Comparison of ENCODE assay signal across 8 mouse cellular contexts in genomic region chr10:39733421-39733930, GRCm38 (mm10). TPM values are rescaled to one million over a fixed set of nuclear protein-coding genes. Genes with fewer than 3 reads are reported as not detected.
DNase-seq lines count a peak whose midpoint lies in the region; ATAC-seq and TF ChIP-seq lines count a peak whose summit lies in the region.

No protein-coding gene starts in this region.

- no peaks in the 10 kb centered on the region for H3K9me3 ChIP-seq in hindbrain, embryonic 15.5 days
- no peaks in the 10 kb centered on the region for H3K9me3 ChIP-seq in neural tube, embryonic 12.5 days

- H3K4me3 ChIP-seq in layer of hippocampus, adult 2 months: peak overlapping the region; percentile 100
- H3K4me3 ChIP-seq in hindbrain, embryonic 15.5 days: peak overlapping the region; percentile 80
- H3K4me3 ChIP-seq in neural tube, embryonic 12.5 days: peak overlapping the region; percentile 89

- ATAC-seq in hindbrain, embryonic 15.5 days (ENCODE audit: low FRiP score, low read depth): no peak
- ATAC-seq in neural tube, embryonic 12.5 days (ENCODE audit: low FRiP score, low read depth): no peak
- ATAC-seq in frontal cortex, adult (ENCODE audit: low TSS enrichment): no peak

- H3K4me1 ChIP-seq in hindbrain, embryonic 15.5 days (replicated peaks): peaks cover 33% of the 10 kb centered on the region
- H3K4me1 ChIP-seq in neural tube, embryonic 12.5 days: peaks cover 18% of the 10 kb centered on the region; the same call in 1 of the 2 replicates

- H3K4me2 ChIP-seq in hindbrain, embryonic 15.5 days: peak overlapping the region; percentile 77
- H3K4me2 ChIP-seq in neural tube, embryonic 12.5 days (replicated peaks): peak overlapping the region; percentile 70

- H3K36me3 ChIP-seq in hindbrain, embryonic 15.5 days: no peaks in the 10 kb centered on the region
- 0 out of 2 replicates have a peak, but pooled peaks cover 3% of the 10 kb centered on the region for H3K36me3 ChIP-seq in neural tube, embryonic 12.5 days

- H3K27ac ChIP-seq in layer of hippocampus, adult 2 months: peak overlapping the region; percentile 98
- peak overlapping the region; percentile 100 for H3K27ac ChIP-seq in hindbrain, embryonic 15.5 days (replicated peaks)
- H3K27ac ChIP-seq in neural tube, embryonic 12.5 days: no peak overlapping the region; the same call in 1 of the 2 replicates

- no peak for TF ChIP-seq CTCF in layer of hippocampus, adult 2 months (conservative IDR thresholded peaks at IDR 0.05)
- TF ChIP-seq CTCF in brain, embryonic 14.5 days (IDR thresholded peaks at IDR 0.05; ENCODE audit: borderline replicate concordance, extremely low read depth, insufficient read depth, insufficient read length): no peak

- no peak for TF ChIP-seq POLR2A in brain, embryonic 14.5 days (IDR thresholded peaks at IDR 0.05; ENCODE audit: borderline replicate concordance, extremely low read depth, insufficient read depth, insufficient read length, poor library complexity, severe bottlenecking)

- peak overlapping the region; percentile 98 for H3K9ac ChIP-seq in hindbrain, embryonic 15.5 days
- H3K9ac ChIP-seq in neural tube, embryonic 12.5 days: peak overlapping the region; percentile 95

- H3K27me3 ChIP-seq in hindbrain, embryonic 15.5 days: no peaks in the 10 kb centered on the region
- no peaks in the 10 kb centered on the region for H3K27me3 ChIP-seq in neural tube, embryonic 12.5 days (replicated peaks)

- 7% methylated on average over 10 of the region's 10 CpGs for WGBS in hindbrain, embryonic 15.5 days
- WGBS in neural tube, embryonic 12.5 days: 14% methylated on average over 10 of the region's 10 CpGs

- no peak for DNase-seq in layer of hippocampus, adult 2 months (ENCODE audit: low spot score in 2 of 2)
- no peak for DNase-seq in layer of hippocampus, postnatal 14 days (ENCODE audit: low spot score in 2 of 2)
- DNase-seq in brain, embryonic 14.5 days (ENCODE audit: low read depth): peak; percentile 46
- no peak for DNase-seq in c-Kit-positive CD71-positive TER-119-positive erythroid progenitor cells, embryonic 14.5 days (ENCODE audit: low spot score)
- DNase-seq in spleen, postnatal 4 days (ENCODE audit: low spot score in 2 of 2): no peak

RNA-seq across cellular contexts. Expression of gene Rev3l, which starts 1.6 kb away (rescaled TPM):
- 10 to 100 TPM; 39.4 to 41.1 TPM for total RNA-seq in layer of hippocampus, adult 2 months (2021)
- total RNA-seq in layer of hippocampus, postnatal 14 days (2021): 10 to 100 TPM; 60.3 to 61.9 TPM
- polyA plus RNA-seq in brain, embryonic 14.5 days (2012; rRNA removed): 113 and 127 TPM in 2 replicates
- polyA plus RNA-seq in hindbrain, embryonic 15.5 days (2015; fragmentation: Nextera tagmentation; extraction: Ambion mirVana): 36.6 and 38.3 TPM in 2 replicates
- polyA plus RNA-seq in neural tube, embryonic 12.5 days (2016; fragmentation: Nextera tagmentation; extraction: Ambion mirVana): 21.7 and 23.0 TPM in 2 replicates
